Mouse (Mus musculus) hematopoietic stem cell, adult 5-6 weeks (primary cell): ENCODE data around the gene Angptl2. TPM values are rescaled to one million over a fixed set of nuclear protein-coding genes. Genes with fewer than 3 reads are reported as not detected.

Experiments
- ATAC-seq, 2 experiments: fragments of 125-278 bp in 1 of 2; replicated peaks in 1 of 2; 2 replicates each; pipeline ENCODE4 v1.8.0; 2016 to 2017; ENCODE audit warnings: inconsistent platforms in 2 of 2, mild to moderate bottlenecking in 2 of 2, moderate number of reproducible peaks in 2 of 2, low read depth in 1 of 2, moderate TSS enrichment in 1 of 2; ENCODE audit not compliant: low FRiP score in 2 of 2, poor library complexity in 2 of 2, severe bottlenecking in 2 of 2, insufficient read depth in 1 of 2, low TSS enrichment in 1 of 2
- total RNA-seq: library from RNA; stranded (forward); fragments of 172-1452, 232-1000 nt; gene quantifications from 2 replicates; pipeline ENCODE4 v1.2.3, GENCODE M21; 2017

Angptl2 gene
- total RNA-seq, 1 experiment from 2014 or later, result 2.5 TPM

DNA sequence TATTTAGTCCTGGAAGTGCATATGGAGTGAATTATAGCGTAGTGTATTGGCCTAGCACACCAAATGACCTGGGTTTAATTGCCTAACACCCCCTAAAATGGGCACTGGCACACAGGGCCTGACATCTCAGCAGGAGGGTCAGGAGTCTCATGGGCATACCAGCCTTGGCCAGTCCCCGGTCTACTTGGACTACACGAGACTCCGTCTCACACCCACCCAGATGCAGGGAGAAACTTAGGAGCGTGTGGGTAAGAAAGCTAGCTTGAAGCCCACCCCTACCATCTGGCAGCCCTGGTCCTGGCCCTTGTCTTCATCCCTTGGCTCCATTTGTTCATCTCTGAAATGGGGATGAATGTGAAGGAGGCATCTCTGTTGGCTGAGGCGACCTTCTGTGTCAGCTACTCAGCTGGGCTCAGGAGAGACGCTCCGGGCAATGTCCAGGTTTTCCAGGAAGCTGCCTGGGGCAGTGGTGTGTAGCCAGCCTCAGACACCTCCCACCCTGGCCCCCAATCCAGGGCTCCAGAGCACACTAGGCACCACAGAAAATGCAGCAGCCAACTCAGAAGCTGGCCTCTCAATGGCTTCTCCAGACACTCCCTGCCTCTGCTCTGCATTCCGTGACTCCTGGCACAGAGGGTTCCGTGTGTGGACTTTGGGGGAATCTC is 4.9 kb downstream of the Angptl2 start:
- no peak for ATAC-seq

DNA sequence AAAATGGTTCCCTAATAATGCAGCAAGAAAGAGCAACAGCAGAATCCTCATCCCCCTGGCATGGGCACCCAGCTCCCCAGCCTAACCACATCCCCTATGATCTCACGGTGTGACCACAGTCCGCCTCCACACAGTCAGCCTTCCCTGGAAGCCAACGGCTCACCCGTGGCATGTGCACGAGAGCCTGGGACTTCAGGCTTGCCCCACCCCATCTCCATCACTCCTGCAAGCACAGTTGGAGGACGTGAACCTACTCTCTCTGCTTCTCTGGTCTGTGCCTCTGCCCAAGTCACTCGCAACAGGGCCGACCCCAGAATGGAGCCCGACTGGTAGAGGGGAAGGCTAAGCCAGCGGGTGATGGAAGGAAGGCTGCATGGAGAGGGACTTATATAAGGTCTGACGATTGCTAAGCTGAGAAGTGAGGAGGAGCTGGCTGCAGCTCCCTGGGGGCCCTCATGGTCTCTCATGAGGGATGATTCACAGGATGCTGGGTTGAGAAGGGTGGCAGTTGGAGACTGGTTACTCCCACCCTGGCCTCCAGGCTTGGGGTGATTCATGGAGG is 5.6 kb downstream of the Angptl2 start:
- ATAC-seq, result peak; percentile 77 to 83

DNA sequence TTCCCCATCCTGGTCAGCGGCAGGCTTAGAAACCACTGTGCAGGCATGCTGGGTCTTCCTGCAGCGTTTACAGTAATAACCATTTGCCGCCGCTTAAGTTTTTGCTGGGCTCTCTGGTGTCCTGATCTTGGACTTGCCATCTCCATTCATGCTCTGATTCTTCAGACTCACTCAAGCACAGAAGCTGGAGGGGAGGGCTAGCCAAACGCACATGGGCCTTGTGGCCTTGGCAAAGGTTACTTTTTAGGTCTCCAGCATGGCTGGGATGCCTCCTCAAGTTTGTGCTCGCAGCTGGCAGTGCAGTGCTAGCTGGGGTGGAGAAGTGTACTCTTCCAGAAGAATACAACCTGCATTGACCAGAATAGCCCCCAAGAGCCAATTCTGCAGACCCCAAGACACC is 6.6 kb downstream of the Angptl2 start:
- no peak for ATAC-seq

DNA sequence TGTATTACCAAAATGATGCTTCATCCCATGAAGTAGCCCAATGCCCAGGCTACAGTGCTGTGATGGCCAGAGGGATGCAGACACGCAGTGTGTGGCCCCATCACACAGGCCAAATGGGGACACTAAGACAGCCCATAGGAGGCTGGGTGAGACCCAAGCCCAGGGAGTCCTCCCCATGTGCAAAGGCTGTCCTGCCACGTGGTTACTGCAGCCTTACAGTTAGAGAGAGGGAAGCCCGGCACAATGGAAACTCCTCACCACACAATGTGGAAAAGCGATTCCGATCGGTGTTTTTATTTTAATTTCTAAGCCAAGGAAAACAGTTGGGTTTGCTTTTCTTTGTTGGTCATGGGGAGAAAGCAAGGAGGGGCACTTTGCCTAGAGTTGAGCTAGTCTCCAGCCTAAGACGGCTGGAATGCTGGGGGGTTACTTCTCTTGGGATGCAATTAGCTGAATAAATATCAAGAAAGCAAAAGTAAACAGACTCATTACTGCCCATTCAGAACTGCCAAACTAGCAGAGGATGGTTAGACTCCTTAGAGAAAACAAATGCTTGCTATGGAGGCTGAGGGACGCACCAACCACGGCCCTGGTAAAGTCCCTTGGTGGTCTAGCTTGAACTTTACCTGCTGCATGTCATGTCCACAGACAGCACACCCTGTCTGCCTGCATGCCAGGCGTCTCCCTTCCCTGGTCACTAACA is 7.9 kb downstream of the Angptl2 start:
- ATAC-seq, result no peak

DNA sequence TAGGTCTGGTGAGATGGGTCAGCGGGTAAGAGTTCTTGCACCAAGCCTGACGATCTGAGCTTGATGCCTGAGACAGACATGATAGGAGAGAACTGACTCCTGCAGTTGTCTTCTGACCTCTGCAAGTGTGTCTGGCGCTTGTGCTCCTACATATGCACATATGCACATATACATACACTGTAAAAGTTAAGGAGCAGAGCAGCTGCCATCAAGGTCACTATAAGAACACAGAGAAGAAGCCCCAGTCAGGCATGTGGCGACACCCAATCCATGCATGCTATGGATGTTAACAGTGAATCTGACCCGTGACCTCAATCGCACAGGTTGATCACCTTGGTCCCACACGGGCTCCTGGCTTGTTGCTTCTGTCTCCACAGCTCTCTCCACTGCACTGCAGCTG is 10.1 kb downstream of the Angptl2 start:
- ATAC-seq, result no peak

DNA sequence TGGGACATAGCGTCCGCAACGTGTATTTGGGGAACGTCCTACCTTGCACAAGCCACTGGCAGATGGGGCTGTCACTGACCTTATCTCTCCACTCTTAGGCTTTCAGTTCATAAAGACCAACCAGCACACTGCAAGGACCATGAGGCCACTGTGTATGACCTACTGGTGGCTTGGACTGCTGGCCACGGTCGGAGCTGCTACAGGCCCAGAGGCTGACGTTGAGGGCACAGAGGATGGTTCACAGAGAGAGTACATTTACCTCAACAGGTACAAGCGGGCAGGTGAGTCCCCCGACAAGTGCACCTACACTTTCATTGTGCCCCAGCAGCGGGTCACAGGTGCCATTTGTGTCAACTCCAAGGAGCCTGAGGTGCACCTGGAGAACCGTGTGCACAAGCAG is 12.2 kb downstream of the Angptl2 start:
- no peak for ATAC-seq

DNA sequence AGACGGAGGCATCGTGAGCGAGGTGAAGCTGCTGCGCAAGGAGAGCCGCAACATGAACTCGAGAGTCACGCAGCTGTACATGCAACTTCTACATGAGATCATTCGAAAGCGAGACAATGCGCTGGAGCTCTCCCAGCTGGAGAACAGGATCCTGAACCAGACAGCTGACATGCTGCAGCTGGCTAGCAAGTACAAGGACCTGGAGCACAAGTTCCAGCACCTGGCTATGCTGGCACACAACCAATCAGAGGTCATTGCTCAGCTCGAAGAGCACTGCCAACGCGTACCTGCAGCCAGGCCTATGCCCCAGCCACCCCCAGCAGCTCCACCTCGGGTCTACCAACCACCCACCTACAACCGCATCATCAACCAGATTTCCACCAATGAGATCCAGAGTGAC is 12.7 kb downstream of the Angptl2 start:
- ATAC-seq, result no peak

DNA sequence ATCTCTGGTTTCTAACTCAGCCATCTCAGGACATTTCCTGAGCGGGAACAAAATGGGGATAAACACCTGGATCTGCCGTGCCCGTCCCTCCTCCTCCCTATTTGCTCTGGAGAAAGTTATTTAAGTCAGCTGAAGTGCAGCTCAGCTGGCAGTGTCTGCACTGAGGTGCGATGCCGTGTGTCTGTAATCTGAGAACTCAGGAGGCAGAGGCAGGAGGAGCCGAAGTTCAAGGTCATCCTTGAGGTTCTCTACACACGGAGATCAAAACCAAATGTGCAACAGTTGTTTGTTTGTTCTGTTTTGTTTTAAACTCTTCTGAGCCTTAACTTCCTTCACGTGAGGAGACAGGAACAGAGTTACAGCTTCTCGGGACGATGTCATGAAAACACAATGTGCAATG is 14.8 kb downstream of the Angptl2 start:
- no peak for ATAC-seq

DNA sequence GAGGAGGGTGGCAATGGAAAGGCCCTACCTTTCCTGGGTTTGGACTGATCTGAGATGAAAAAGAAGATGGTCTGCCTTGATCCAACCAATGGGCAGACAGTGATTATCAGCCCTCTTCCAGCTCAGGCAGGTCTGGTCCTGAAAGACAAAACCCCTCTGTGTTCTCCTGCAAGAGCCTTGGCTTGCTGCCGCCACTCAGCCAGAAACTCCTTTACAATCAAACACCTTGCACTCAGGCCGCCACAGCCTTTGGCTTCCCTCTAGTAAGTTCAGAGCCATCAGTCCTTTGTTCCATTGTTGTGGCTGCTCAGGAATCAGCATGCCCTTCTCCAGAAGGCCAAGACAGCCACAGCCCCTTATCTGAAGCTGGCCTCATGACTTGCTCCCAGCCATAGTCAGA is 15.9 kb downstream of the Angptl2 start:
- ATAC-seq, result no peak

DNA sequence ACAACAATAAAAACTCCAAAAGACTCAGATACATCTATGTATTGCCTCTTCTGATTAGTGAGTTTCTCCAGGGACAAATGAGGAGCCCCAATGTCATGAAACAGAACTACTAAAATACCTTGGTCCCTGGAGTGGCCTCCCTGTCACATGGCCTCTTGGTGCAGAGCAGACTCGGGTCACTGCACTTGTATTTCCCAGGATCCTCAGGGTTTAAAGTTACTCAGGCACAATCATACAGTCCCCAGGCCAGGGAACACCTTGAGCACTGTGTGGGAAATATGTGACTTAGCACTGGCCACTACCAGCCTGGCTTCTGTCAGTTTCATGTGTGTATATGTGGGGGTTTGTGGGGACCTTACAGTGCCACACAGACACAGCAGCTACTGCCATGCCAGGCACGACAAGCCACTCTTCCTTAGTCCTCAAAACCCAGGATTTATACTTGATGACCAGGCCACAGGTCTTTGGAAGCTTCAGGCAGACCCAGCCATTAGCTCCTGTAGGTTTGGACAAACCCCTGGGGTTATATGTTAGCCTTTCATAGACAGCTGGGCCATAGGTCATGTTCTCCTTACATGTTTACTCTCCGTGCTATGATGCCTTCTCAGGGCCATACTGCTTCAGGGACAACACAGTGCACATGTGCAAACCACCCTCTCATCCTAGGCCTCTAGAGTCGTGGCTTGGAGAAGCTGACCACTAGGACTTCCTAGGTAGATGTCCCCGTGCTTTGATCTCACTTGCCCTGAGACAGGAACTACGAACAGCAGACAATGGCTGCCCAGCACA is 17.1 kb downstream of the Angptl2 start:
- ATAC-seq, result no peak

DNA sequence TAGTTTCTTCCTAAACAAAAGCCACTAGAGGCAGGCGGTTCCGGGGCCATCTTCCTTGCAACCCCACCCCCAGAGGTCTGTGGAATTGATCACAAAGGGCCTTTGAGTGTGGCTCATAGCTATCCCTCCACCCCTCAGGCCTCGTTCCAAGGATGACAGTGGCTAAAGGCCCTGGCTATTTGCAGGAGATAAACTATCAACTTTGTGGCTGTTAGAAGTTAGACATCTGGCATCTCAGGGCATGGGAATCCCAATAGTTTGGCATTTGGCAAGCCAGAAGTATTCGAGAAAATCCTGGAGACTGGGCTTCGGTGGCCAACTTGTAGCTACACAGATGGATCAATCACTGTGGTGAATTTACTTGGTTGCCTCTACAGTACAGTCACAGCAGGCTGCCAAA is 18.0 kb downstream of the Angptl2 start:
- no peak for ATAC-seq

DNA sequence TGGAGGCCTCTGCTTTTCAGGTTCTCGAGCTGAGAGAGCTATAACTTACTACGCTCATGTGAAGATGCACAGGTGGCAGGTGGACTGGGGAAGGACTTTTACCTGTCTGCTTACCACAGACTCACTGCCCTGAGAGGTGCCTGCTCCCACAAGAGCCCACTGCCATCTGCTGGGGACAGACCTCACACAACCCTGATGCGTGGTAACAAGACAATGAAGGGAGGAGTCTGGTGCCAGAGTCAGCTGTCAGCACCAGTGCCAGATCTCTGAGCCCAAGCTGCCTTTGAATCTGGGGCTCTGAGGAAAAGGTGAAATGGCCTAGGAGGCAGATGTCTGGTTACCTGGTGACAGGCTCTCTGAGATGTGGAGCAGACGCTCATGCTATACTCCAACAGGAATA is 19.0 kb downstream of the Angptl2 start:
- ATAC-seq, result no peak

DNA sequence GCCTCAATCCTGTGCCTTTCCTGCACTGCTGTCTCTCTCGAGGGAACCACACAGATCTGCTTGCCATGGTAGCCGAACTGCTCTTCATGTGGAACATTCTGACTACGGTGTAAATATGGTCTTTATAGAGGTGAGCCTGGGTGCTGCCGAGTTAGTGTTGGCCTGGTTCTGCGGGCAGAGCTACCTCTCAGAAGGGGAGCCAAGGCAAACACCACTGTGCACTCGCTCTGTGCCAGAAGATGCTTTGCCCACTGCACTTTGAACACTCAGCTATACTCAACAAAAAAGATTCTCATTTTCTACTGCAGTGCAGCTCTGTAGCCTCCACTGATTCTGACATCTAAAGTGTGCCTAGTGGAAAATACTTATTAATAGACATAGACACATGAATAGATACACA is 21.7 kb downstream of the Angptl2 start:
- no peak for ATAC-seq

DNA sequence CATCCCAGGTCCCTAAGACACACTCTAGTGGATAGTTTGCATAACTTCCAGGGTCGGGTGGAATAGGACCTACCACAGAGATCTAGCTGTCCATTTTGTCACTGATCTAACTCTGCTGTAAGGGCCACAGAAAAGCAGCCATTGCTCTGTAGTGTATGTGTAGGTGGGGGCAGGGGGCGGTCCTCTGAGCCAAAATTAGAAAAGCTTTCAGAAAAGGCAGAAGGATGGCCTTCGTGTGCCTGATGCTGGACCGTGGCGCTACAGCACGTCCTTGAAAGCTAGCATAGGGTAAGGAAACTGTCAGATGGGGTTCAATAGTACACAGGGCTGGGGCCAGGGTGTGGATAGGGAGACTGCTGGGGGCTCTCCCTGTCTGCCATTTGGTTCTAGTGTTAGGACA is 29.0 kb downstream of the Angptl2 start:
- ATAC-seq, result no peak

DNA sequence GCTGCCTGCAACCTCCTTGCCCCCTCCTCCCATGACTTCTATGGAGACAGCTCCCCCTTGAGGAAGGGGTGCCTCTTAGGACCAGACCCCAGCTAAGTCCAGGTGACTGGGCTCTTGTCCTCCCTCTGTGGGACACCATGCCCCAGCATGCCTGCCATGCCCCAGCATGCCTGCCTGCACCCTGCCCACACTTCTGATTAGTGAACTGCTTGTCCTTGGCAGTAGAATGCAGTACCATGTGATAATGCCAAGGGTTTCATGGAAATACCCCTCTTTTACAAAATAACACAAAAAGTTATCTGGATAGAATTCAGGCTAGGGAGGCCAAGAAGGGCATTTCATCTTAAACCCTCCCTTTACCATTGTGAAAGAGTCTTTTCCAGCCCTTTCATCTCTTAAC is 29.5 kb downstream of the Angptl2 start:
- ATAC-seq, result no peak

DNA sequence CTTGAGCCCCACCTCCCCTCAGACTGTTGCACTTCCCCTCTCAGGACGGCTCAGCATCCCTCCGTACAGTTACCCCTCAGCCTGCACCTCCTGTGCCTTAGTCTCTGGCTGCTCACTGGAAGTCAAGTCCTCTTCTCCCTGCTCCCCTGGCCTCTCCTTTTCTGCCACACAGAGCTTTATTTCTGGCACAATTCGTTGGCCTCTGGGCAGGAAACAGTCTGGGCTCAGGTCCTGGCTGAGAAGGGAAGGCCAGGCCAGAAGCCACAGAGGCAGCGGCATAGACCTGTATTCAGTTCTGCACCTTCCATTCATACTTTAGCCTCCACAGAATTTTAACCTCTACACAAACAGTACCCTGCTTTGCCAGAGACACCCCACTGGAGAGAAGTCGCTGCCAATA is 31.0 kb downstream of the Angptl2 start:
- ATAC-seq, result no peak

DNA sequence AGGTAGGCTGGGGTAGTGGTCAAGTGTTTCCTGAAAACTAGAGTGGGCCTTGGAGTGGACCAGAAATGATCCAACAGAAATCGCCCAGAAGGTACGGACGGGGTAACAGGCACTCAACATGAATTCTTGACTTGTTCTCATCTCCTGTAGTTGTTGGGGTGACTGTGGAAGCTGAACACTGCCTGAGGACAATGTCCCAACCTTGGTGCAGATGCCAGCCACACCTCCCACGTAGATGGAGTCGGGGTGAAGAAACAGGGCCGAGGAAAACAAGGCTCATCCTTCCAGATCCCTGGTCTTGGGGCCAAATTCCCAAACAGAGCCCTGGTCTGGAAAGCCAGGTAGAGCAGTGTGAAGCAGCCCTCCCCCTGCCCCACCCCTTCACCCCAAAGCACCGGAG is 32.7 kb downstream of the Angptl2 start:
- no peak for ATAC-seq

DNA sequence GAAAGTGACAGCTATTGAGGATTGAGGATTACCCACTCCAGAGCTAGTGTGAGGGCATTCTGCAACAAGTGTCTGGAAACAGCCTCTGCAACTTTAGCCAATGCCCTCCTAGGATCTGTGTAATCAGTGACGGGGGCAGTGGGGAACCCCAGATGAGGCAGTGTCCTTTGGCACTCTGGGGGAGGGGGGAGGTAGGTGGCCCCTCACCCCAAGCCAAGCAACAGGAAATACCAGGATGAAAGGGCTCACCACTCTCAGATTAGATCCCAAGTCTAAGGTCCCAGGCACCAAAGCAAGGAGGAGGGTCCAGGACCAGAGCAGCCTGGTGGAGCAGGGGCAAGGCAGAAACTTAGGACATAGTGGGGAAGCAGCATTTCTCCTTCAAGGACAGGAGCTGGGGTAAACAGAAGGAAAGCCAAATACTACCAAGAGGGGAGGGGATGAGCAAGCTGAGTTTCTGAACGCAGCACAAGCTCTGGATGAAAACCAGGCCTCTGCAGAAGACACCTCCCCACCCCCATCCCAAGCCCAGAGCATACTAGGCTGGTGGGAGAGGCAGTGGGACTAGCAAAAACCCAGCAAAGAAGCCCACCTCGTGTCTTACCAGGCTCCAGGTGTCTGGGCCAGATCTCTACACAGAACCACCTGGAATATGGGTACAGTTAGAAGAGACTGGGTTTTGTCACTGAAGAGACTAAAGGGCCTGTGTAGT is 34.2 kb downstream of the Angptl2 start:
- no peak for ATAC-seq
